Mouse (Mus musculus): ENCODE measurements around the gene Sdf2l1. TPM values are rescaled to one million over a fixed set of nuclear protein-coding genes. Genes with fewer than 3 reads are reported as not detected.

The Sdf2l1 gene
- polyA plus RNA-seq, 1 experiment = 60.3 TPM

DNA sequence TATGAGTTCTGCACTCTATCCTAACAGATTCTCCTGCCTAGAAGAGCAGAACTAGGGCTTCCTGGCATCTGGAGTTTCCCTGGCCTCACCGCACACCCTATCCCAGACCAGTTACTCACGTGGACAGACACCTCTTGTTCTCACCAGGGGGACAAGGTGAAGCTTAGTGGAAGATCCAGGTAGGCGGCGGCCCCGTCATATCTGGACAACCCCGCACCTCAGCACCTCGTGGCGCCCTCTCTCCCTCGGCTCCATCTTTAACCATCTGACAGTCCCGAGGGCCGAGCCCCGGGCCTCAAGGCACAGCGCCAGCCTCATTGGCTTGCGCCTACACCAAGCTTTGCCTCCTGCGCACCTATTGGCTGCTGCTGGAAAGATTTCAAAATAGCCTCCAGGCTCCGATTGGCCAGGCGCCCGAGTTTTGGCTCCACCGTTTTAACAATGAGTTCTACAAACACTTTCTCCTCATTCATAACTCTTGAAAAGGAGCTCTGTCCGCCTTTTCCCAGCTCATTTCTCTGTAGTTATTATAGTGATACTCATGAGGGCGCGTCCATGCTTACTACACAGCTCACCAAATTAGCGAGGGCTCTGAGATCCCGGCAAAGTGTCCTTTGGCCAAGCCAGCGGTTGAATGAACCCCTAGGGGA, 7.2 kb downstream of the Sdf2l1 start, which contains the start of gene 2610318N02Rik:
Gene 2610318N02Rik (minus strand): TSS at position 297 of the 650 bp plus-strand sequence.
- Histone ChIP-seq H3K4me1 (replicated peaks; ENCODE audit: control insufficient read depth, insufficient read depth, low read length) (peaks cover 18% of the 10 kb centered on the region), H3K27ac (ENCODE audit: control insufficient read depth, insufficient read depth, low read length) (no peak within 1 kb of the TSS), H3K27me3 (ENCODE audit: control insufficient read depth, insufficient read depth, low read length) (no peaks in the 10 kb centered on the region), H3K36me3 (ENCODE audit: control insufficient read depth, insufficient read depth, low read length) (no peaks in the 10 kb centered on the region; the same call in 1 of the 2 replicates), H3K4me3 (ENCODE audit: control insufficient read depth, insufficient read depth, low read length) (peak within 1 kb of the TSS; percentile 59)
- TF ChIP-seq POLR2A (IDR thresholded peaks at IDR 0.05; ENCODE audit: control insufficient read depth, extremely low read depth, insufficient read depth, low read length, poor library complexity) (peak; percentile 61), CTCF (IDR thresholded peaks at IDR 0.05; ENCODE audit: borderline replicate concordance, control insufficient read depth, extremely low read depth, insufficient read depth, low read length, poor library complexity) (no peak)
- peak; percentile 83 for DNase-seq
- under 1% methylated on average over 25 of the region's 25 CpGs for WGBS

- DNase-seq = peak; percentile 31
- Histone ChIP-seq H3K27ac (ENCODE audit: control insufficient read depth, insufficient read depth, low read length) (no peak overlapping the region), H3K4me1 (replicated peaks; ENCODE audit: control insufficient read depth, insufficient read depth, low read length) (peaks cover 18% of the 10 kb centered on the region), H3K4me3 (ENCODE audit: control insufficient read depth, insufficient read depth, low read length) (peak overlapping the region; percentile 59), H3K27me3 (ENCODE audit: control insufficient read depth, insufficient read depth, low read length) (no peaks in the 10 kb centered on the region), H3K36me3 (ENCODE audit: control insufficient read depth, insufficient read depth, low read length) (no peaks in the 10 kb centered on the region; the same call in 1 of the 2 replicates)
- TF ChIP-seq POLR2A (IDR thresholded peaks at IDR 0.05; ENCODE audit: control insufficient read depth, extremely low read depth, insufficient read depth, low read length, poor library complexity) (no peak), CTCF (IDR thresholded peaks at IDR 0.05; ENCODE audit: borderline replicate concordance, control insufficient read depth, extremely low read depth, insufficient read depth, low read length, poor library complexity) (no peak)
- WGBS = 19% methylated on average over 22 of the region's 22 CpGs
Measured at GRCm38 (mm10) chr16:17124119-17124870, 7.9 kb downstream of the Sdf2l1 start.

GRCm38 (mm10) chr16:17121569-17121968, 10.6 kb downstream of the Sdf2l1 start:
- Histone ChIP-seq H3K4me3 (ENCODE audit: control insufficient read depth, insufficient read depth, low read length) (no peak overlapping the region), H3K4me1 (replicated peaks; ENCODE audit: control insufficient read depth, insufficient read depth, low read length) (peaks cover 18% of the 10 kb centered on the region), H3K27ac (ENCODE audit: control insufficient read depth, insufficient read depth, low read length) (no peak overlapping the region), H3K36me3 (ENCODE audit: control insufficient read depth, insufficient read depth, low read length) (no peaks in the 10 kb centered on the region; the same call in 1 of the 2 replicates), H3K27me3 (ENCODE audit: control insufficient read depth, insufficient read depth, low read length) (no peaks in the 10 kb centered on the region)
- 98% methylated on average over 14 of the region's 14 CpGs for WGBS
- no peak for TF ChIP-seq POLR2A (IDR thresholded peaks at IDR 0.05; ENCODE audit: control insufficient read depth, extremely low read depth, insufficient read depth, low read length, poor library complexity)
- TF ChIP-seq CTCF (IDR thresholded peaks at IDR 0.05; ENCODE audit: borderline replicate concordance, control insufficient read depth, extremely low read depth, insufficient read depth, low read length, poor library complexity) = no peak
- DNase-seq = no peak

GRCm38 (mm10) chr16:17117309-17117799, 14.8 kb downstream of the Sdf2l1 start:
- TF ChIP-seq POLR2A (IDR thresholded peaks at IDR 0.05; ENCODE audit: control insufficient read depth, extremely low read depth, insufficient read depth, low read length, poor library complexity) (no peak), CTCF (IDR thresholded peaks at IDR 0.05; ENCODE audit: borderline replicate concordance, control insufficient read depth, extremely low read depth, insufficient read depth, low read length, poor library complexity) (no peak)
- Histone ChIP-seq H3K4me3 (ENCODE audit: control insufficient read depth, insufficient read depth, low read length) (no peak overlapping the region), H3K36me3 (ENCODE audit: control insufficient read depth, insufficient read depth, low read length) (no peaks in the 10 kb centered on the region; the same call in 1 of the 2 replicates), H3K27me3 (ENCODE audit: control insufficient read depth, insufficient read depth, low read length) (no peaks in the 10 kb centered on the region), H3K27ac (ENCODE audit: control insufficient read depth, insufficient read depth, low read length) (no peak overlapping the region), H3K4me1 (replicated peaks; ENCODE audit: control insufficient read depth, insufficient read depth, low read length) (no peaks in the 10 kb centered on the region)
- no peak for DNase-seq
- WGBS = 92% methylated on average over 5 of the region's 5 CpGs

DNA sequence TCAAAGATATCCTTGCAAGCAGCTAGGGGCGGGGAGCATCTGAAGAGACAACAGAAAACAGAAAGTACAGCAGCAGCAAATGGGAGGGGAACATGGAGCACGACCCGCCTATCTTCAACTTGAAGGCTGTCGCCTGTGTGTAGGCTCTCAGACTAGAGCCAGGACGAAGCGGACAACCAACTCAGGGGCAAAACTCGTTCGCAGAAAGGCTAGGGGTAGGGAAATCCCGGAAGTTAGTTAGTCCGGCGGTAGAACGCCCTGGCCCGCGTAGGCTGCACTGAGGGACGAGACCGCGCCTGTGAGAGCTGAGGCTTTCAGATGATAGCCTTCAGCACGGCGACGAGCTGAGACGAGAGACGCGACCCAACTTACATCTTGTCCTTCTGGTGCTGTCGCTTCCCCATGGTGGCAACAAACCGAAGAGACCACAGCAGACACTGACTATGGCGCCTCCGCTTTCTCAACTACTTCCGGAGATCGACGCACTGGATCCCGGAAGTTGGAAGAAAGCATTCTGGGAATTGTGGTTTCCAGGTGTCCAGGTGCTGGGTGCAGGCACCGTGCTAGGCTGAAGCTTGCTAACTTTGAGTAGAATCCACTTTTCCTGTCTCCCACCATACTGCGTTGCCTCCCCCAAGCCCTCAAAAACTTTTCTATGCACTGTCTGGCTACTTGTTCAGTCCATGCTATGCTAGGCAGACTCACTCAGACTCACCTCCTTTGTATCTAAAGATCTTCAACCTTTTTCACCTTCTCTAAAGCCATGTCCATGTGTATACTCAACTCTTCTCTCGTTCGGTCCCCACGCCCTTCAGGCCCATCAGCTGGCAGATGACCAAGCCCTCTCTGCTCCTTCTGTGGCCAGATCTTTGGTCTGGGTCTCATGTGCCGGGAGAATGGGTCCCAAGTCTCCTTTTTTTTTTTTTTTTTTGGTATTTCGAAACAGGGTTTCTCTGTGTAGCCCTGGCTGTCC, 21.1 kb downstream of the Sdf2l1 start, which contains the start of gene Ppil2:
Gene Ppil2 (minus strand): TSS at position 487 of the 973 bp plus-strand sequence.
- H3K4me1 ChIP-seq (replicated peaks; ENCODE audit: control insufficient read depth, insufficient read depth, low read length) = peaks cover 9% of the 10 kb centered on the region
- H3K36me3 ChIP-seq (ENCODE audit: control insufficient read depth, insufficient read depth, low read length) = peaks cover 14% of the 10 kb centered on the region
- peak within 1 kb of the TSS; percentile 66 for H3K27ac ChIP-seq (ENCODE audit: control insufficient read depth, insufficient read depth, low read length)
- 0 out of 2 replicates have a peak, but pooled peaks have one; percentile 21 for TF ChIP-seq CTCF (IDR thresholded peaks at IDR 0.05; ENCODE audit: borderline replicate concordance, control insufficient read depth, extremely low read depth, insufficient read depth, low read length, poor library complexity)
- TF ChIP-seq POLR2A (IDR thresholded peaks at IDR 0.05; ENCODE audit: control insufficient read depth, extremely low read depth, insufficient read depth, low read length, poor library complexity) = peak; percentile 66
- DNase-seq = peak; percentile 74
- H3K27me3 ChIP-seq (ENCODE audit: control insufficient read depth, insufficient read depth, low read length) = no peaks in the 10 kb centered on the region
- peak within 1 kb of the TSS; percentile 93 for H3K4me3 ChIP-seq (ENCODE audit: control insufficient read depth, insufficient read depth, low read length)
- WGBS = 7% methylated on average over 38 of the region's 38 CpGs

All from thymus, adult 2 months (tissue).